22 mouse cellular contexts compared by ENCODE assay signal in the genomic region with DNA sequence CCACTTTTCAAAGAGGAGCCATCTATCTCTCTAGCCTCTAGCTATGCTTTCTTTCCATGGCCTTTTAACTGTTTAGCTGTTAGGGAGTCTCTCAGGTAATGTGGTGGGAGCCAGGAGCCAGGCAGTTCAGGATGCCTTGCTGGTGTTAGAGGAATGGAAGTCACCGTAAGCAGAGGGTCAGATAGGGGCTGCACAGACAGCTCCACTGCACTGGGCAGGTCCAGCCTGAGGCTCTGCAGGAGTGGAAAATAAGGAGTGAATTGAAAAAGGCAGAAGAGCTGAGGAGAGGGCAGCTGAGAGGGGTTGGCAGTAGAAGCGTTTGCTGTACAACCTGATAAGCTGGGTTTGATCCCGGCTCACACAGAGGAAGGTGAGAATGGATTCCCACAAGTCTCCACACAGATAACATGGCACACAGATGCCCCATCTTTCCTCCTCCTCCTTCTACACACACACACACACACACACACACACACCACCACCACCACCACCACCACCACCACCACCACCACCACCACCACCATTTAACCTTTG.
"Had no signal": no experiment of that assay in that cellular context is flagged by ENCODE, and none has a peak within 500 bp of the region (broad histone marks: within the 10 kb centered on the region; RNA-seq: fewer than 3 reads in every experiment).

No protein-coding gene starts in this region.

- DNase-seq: heart, postnatal 10 days; heart, postnatal 14 days; heart, postnatal 36 days; heart, postnatal 4 days; kidney, adult 11 months; kidney, adult 18-20 months; kidney, adult 2 months; kidney, adult 8-10 months; kidney, adult 9 months; kidney, postnatal 10 days; kidney, postnatal 14 days; kidney, postnatal 25 days; kidney, postnatal 36 days; kidney, postnatal 4 days; layer of hippocampus, adult 9-11 months; layer of hippocampus, postnatal 36 days had no signal

- ATAC-seq: hindbrain, embryonic 16.5 days; hindbrain, postnatal 0 days; inflammation-experienced regulatory T-cells, adult 6 months; intestine, embryonic 15.5 days; intestine, embryonic 16.5 days; intestine, postnatal 0 days had no signal
